Mouse (Mus musculus) R1 (cell line): ENCODE results near the gene Myh11.

Experiments used
- DNase-seq: peaks from one replicate; pipeline ENCODE4 v3.0.0-alpha.2; 2018; ENCODE audit warnings: low read depth, low spot score

Gene Myh11

DNA sequence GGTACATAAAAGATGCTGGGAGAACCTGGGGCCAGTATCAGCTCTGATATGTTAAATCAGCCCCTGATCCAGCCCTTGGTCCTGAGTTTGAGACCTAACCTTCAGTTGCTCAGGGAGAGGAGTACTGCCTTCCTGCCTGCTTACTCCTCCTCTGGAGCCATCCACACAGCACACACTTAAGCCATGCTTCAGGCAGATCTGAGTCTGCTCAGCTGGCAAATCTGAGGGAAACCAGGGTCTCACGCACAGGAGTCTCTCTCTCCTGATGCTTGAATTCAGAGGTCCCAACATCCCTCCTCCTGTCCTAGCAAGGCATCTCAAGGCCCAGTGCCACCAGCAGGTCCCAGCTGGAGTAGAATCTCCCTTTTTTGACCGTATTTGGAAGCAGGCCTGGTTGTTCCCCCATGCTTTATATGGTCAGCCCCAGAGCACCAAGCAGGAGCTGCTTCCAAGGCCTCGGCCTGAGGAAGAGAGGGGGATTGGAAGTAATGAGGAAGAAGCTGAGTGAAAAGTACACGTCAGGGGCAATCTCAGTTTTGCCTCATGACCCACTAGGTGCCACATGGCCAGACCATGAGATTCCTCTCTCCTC is 18.7 kb downstream of the Myh11 start:
- DNase-seq = no peak

DNA sequence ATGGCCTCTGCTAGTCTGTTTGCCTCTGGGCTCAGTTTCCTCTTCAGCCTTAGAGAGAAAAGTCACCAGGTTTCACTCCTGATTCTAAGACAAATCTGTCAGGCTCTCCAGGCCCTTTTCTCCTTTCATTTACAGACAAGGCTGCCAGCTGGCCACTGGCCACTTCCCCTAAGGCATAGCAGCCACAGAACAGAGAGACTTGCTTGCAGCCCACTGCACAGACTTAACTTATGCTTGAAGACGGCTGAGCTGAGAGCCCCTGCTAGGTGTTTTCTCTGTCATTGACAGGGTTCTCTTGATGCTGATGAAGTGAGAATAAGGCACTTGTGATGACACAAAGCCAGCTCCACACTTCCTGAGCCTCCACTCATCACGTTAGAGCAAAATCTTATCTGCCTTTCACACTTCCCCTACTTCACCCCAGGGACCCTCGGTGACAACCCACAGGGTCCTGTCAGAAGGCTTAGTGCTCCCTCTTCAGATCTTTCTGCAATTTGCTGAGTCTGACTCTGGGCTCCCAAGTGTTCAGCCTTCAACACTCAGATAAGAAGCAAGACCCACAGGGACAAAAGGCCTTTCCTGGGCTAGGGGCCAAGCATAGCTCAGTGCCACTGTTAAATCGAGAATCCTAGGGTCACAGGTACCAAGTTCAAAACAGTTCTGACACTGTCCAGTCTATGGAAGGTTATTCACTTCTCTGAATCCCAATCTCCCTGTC is 25.8 kb downstream of the Myh11 start:
- DNase-seq = no peak

DNA sequence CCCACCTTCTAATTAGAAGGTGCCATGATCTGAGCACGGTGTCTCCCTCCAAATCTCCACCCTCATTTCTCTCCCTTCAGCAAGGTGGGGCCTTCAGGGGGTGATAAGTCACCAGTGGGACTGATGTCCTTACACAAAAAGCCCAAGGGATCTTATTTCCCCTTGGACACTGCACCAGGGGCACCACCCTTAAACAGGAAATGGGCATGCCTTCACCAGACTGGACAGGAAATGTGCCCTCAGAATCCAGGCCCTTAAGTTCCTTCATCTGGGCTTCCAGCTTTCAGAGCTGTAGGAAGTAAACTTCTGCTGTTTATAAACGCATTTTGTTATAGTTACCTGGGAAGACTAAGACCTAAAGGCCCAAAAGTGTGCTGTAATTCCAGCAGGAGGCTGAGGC is 26.7 kb downstream of the Myh11 start:
- DNase-seq = no peak

DNA sequence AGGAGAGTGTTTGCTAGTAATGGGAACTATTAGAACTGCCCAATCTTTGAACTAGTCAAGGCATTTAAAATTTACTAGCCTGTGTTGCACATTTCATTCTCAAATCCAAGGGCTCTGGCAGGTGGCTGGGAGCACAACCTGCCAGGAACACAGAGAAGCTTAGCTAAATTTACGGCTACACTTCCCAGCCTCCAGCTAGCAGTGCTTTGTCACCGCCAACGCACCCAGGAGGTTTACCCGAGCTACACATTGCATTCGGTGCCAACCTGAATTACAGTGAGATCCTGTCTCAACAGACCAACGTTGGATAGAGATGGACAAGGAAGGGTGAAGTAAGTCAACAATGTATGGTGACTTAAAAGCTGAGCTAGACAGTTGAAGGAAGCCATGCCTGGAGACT is 27.9 kb downstream of the Myh11 start:
- no peak for DNase-seq

DNA sequence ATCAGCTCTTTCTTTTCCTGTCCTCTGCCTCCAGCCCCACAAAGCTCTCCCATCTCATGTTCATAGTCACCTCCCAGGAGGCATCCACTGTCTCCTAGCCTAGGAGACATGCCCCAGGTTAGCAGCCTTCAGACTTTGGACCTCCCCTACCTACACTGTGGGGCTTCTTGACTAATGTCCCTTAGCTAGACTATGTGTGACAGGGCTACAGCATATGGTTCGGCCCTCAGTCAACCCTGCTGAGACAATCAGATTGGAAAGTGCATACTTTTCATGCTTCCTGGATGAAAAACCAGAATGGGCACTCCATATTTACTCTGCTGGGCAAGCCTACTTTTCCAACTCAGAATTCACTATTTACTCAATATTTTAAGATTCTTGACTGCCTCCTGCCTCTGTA is 28.8 kb downstream of the Myh11 start:
- DNase-seq = no peak

DNA sequence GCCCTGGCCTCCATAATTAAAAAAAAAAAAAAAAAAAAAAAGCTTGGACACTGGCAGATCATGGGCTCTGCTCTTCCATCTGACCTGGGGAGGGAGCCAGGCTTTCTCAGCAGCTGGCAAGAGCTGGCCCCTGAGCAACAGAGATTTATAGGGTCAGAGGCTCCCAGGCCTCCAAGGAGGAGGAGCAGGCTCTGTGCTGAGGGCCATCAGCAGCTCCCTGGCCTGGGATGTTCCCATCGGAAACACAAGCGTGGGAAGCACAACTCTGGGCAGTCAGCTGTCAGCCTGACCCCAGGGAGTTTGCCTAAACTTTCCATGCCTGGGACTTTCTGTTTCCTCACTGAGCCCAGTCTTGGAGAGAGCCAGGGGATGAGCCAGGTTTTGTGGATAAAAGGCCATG is 32.3 kb downstream of the Myh11 start:
- DNase-seq = no peak

DNA sequence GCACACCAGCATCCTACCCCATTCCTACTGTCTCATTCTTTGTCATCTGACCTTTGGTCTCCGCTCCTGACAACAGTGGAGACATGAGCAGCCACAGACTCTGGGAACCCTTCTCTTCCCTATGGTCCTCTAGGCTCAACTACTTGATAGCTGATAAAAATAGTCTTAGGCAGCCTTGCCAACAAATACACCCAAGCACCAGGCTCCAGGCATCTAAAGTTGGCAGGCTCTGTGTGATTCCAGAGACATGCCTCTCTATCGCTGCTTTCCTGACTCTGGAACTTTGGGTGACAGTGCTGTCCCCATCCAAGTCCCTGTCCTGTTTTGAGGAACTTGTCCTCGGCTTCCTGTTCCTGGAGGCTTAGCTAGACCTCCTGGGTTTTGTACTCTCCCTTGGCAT is 37.6 kb downstream of the Myh11 start:
- DNase-seq = no peak

DNA sequence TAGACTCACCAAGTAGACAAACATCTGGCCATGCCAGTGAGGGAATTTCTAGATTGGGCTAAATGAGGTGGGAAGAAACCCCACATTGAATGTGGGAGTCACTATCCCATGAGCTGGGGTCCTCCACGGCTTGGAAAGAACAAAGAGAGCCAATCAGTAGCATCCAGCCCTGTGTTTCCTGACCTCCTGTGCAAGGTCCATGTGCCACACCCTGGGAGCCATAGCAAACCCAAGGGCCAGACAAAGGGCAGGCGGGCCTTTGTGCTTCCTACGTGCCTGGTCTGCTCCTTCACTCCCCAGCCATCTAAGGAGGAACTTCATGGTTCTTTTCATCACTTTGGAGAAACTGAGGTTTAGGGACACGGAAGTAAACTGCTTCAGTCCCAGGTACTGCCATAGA is 38.3 kb downstream of the Myh11 start:
- no peak for DNase-seq

DNA sequence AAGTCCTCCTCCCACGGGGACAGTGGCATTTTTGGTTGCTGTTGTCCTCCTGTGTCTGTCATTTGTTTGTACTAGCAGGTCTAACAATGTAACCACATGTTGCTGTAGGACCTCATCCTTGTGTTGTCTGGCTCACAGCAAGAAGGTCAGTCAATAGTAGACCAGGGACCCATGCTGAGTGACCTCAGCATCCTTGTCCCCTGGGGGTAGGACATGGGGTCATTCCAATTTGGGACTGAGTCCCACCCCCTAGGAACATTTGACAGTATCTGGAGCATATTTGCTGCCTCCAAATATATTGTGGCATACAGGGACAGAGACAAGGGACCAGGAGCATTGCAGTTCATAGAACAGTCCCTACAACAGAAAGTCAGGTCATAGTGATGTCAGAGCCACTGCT is 41.3 kb downstream of the Myh11 start:
- no peak for DNase-seq

DNA sequence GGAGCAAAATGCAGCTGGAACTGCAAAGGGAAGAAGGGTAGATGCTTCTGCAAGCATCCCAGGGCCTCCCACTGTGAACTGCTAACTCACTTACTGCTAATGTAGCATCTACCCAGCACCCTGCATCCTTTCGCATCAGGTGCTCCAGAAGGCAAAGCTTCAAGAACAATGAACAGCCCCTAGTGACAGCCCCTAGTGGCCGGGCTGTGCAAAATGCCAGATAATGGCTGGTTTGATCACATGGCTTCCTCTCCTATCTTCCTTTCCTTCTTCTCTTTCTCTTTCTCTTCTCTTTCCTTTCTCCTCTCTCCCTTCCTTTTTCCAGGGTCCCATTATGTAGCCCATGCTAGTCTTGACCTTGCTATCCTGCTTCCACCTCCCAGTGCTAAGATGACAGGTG is 48.6 kb downstream of the Myh11 start:
- peak; percentile 63 for DNase-seq

DNA sequence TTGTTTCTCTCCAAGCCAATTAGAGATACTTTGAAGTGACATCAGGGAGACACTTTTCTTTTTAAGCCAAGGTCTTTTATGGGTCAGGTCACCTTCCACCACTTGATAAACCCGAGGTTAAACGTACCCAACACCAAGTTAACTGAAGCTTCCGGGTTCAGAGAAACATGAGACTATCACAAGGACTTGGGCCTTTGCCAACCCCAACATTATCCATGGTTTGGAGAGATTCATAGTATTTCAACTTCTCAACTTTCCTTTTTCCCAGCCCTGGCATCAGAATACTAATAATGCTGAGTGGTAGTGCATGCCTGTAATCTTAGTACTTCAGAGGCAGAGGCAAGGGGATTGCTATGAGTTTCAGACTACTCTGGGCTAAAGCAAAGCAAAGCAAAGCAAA is 49.1 kb downstream of the Myh11 start:
- no peak for DNase-seq

DNA sequence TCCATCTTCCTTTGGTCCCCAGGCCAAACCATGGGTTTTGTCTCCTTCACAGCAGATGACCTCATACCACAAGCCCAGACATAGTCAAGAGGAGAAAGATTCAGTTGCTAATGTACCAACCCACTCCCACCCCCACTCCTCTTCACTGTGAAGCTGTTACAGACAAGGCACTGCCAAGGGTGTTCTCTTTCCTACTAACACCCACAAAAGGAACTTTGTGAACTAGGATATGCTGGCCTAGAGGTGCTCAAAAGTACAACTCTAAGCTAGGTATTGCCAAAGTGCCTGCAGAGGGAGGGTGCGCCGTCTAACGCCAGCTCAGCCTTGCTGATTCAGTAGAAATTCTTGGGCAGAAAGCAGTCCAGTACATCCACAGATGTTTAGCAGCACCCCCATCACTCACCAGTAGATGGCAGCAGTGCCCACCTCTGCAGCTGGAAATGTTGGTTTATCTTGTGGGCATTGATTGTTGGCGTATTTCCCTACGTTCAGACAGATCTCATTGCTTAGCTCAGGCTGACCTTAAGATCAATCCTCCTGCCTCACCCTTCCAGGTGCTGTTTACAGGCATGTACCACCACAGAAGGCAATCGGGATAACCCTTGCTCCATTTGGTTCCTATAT is 54.0 kb downstream of the Myh11 start:
- peak; percentile 70 for DNase-seq

DNA sequence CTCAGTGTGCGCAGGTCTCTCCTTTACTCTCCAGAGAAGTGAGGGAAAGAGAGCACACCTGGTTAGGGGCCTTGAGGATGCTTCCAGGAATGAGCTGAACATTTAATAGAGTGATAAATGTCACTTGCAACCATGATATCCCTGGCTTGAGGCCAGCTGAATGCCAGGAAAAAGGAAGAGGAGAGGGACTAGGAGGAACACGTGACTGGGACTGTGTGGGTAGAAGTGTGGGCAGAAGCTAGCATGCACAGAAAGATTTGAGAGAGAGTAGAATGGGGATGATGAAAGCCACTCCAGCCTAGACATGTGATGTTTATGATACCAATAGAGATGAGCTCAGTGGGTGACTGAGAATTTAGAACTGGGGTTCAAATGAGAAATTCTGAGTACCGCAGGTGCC is 76.0 kb downstream of the Myh11 start:
- no peak for DNase-seq

DNA sequence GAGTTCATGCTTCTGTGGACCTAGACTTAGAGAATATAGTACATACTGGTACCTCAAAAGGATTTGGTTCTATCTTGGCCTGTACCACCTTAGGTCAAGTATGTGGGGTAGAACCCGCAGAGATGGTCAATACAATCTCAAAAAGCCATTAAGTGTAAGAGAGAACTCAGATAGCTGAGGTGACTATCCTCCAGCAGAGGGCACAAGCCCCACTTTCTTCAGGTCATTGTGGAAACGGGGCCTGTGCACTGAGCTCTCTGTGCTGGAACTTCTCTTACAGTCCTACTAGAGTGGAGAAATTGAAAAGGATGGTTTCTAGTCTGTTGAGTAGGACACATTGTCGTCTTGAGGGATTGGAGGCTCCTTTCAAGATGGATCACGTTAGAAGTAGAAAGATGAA is 92.4 kb downstream of the Myh11 start:
- no peak for DNase-seq

DNA sequence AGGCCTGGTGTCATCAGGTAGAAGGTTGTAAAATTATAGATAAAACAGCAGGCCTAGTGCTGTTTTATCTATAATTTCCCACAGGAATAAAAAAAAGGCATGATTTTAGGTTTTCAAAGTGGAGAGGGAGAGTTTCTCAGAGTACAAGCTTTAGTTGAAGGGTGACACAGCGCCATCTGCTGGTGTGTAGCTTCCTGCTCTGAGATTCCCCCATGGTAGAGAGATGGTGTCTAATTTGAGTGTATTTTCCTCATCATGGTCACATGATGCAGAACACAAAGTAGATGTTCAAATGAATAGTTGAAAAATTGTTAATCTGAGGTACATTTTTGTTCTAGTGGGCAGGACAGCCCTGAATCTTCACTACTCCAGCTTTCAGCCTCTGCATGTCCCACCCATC is 95.7 kb downstream of the Myh11 start:
- DNase-seq = peak; percentile 74

DNA sequence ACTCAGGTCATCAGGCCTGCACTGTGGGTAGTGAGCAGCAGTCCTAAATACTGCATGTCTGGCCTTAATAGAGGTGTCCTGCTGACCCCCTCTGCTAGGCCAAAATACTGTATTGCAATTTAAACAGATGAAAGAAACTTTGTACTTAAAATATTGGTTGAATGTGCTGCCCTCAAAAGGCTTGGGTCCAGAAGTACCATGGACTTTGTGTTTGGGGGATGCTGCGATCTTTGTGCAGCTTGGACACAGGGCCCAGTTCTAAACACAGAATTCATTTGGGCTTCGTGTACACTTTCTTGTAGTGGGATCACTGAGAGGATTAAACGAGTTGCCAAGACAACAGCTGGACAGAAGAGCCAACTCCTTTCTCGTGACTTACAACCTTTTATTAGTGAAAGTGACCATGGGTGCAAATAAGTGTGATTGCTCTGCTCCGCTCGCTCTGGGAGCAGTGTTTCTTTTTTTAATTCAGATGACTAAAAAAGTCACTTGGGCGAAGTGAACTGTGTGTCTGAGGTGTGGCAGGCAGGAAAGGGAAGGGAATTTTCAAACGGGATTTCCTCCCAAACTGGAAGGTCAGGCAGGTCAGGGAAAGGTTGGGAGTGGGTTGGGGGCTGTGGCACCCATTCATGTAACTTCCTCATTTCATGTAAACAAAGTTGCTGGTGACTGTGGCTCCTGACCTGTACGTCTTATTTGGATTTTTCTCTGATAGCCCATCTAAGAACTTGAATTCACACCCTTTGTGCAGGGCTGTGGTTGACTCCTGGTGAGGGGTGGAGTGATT is 96.8 kb downstream of the Myh11 start:
- DNase-seq = peak; percentile 52

DNA sequence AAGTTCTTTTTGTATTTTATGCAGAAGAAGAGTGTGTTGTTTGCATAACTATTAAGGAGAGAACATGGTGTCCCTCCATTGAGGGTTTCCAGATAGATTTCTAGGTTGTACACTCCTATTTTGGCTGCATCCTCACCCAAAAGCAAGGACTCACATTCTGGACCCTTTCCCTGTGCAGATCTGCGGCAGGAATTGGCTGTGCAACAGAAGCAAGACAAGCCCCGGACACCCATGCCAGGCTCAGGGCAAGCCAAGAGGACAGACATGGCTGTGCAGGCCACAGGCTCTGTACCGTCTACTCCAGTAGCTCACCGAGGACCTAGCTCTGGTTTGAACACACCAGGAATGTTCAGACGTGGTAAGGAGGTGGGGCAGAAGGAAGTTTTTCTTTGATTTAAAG is 105.7 kb downstream of the Myh11 start:
- DNase-seq = no peak

DNA sequence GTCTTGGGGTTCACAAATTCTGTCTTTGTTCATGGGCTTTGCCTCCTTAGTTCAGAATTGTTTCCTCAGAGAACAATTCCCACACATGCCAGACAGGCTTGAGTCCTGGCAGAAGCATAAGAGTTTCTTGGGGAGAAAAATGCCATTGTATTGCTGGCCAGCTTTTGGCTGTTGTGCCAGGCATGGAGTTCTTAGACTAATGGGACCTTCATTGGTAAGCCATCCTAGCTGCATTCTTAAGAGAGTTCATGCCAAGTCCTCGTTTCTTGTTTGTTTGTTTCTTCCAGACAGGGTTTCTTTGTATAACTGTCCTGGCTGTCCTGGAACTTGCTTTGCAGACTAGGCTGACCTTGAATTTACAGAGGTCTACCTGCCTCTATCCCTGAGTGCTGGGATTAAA is 107.3 kb downstream of the Myh11 start:
- DNase-seq = no peak

DNA sequence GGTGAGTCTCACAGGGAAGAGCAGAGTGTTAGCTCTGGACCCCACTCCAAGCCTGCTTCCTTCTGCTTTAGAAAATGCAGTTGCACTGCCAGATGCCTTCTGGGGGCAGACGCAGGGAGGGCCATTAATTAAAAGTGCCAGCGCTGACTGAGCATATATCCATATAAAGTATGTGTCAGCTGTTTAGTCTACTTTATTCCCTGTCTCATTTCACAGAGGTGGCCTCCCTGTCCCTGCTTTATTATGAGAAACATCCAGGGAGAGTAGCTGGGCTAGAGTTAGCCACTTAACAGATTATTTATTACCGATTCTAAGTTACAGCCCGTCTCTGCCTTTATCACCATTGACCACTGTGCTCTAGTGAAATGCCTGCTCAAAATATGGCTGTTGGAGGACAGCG is 108.8 kb downstream of the Myh11 start:
- no peak for DNase-seq

DNA sequence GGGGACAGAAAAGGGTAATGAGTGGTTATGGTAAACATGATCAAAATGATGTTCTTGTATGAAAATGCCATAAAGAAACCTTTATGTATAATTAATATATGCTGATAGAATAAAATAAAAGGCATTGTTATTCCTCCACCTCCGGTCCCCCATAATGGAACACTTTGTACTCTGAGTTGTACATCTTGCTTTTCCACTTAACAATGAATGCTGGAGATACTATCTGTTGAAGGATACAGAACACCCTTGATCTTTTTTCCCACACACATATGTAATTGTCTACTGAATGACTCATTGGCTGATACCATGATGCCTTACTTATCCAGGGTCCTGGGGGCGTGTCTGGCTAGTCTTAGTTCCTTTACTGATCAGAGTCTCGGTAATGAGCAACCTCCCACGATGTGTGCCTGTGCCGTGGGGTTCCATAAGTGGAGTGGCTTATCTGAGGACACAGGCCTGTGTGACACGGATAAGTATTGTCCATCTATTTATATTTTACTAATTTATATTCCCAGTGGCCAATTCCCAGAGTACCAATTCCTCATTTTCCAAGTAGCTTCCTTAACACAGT is 110.9 kb downstream of the Myh11 start:
- DNase-seq = no peak

DNA sequence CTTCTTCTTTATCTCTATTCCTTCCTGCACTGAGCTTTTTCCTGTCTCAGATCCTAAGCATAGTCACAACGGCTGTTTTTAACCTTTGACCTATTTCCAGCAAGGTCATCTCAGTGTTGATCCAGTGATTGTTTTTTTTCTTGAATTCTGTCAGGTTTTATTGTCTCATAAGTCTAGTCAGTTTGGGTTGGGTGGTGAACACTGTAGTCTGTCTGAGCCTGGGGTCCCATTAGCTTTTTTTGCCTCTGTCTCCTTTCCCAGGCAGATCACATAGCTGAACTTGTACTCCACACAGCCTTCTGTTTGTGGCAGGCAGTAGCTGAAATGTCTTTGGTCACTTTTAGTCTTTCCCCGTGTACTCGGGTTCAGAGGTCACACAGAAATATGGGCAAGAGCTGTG is 113.1 kb downstream of the Myh11 start:
- DNase-seq = no peak

DNA sequence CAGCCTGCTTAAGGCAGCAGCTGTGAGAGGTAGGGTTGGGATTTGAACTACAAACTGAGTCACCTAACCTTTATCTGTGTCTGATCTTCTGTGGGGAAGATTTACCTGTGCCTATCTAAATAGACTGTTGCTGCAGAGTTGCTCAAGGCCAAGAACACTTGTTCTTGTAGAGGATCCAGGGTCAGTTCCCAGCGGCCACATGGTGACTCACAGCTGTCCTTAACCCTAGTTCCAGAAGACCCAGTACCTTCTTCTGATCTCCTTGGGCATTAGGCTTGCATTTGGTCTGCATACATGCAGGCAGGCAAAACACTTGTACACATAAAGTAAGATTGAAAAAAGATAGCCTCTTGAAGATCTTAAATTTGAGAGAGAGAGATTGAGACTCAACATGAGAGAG is 121.5 kb downstream of the Myh11 start:
- no peak for DNase-seq
